Mouse (Mus musculus) testis, adult 2 months (tissue): Measurements from ENCODE around the gene Mxi1.

Experiments
- CTCF ChIP-seq: fragments of 200-500 bp; IDR thresholded peaks from 2 replicates; pipeline ENCODE4 v1.5.1; 2012; ENCODE audit warnings: low read depth, mild to moderate bottlenecking, inconsistent platforms, low read length, moderate library complexity; ENCODE audit not compliant: control insufficient read depth, insufficient read depth, insufficient replicate concordance
- POLR2A ChIP-seq: fragments of 200-500 bp; IDR thresholded peaks from 2 replicates; pipeline ENCODE4 v1.6.1; 2012; ENCODE audit warnings: low read depth, mild to moderate bottlenecking, inconsistent platforms, low read length, moderate library complexity; ENCODE audit not compliant: control insufficient read depth

GRCm38 (mm10) chr19:53424629-53425028 is 114.3 kb downstream of the Mxi1 start:
- TF ChIP-seq POLR2A (no peak), CTCF (no peak)
